Mouse (Mus musculus): Measurements from ENCODE around the gene Stil. TPM values are rescaled to one million over a fixed set of nuclear protein-coding genes. Genes with fewer than 3 reads are reported as not detected.
A peak's percentile ranks its signal among the peaks of the same experiment; 100 is the strongest.

Gene Stil
- polyA plus RNA-seq, 1 experiment from 2014 or later = 19.7 TPM

DNA sequence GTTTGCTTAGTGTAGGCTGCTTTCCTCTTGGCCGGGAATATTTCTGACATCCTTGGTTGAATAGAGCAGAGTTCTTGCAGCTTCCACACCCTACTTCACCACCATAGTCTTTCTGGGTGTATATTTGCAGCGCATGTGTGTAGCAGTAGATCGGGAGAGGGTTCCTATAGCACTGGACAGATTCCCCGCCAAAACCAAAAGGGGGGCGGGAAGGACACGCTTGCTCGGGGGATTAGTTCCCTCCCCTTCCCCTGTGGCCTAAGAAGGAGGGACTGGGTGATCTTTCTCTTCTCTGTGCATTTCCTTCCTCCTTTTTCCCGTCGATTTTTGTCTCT lies 62.5 kb downstream of the Stil start:
- ATAC-seq (ENCODE audit: low FRiP score) = peak; percentile 17; the same call in 1 of the 2 replicates
- H3K9ac ChIP-seq (ENCODE audit: low read length) = peak overlapping the region; percentile 56; the same call in 1 of the 2 replicates
- H3K9me3 ChIP-seq (ENCODE audit: control insufficient read depth, low read length) = no peaks in the 10 kb centered on the region
- peak overlapping the region; percentile 70 for H3K4me2 ChIP-seq
- no peaks in the 10 kb centered on the region for H3K36me3 ChIP-seq (ENCODE audit: control insufficient read depth, insufficient read depth, low read length)
- H3K27me3 ChIP-seq (ENCODE audit: control insufficient read depth, insufficient read depth, low read length) = peaks cover 86% of the 10 kb centered on the region
- 3% methylated on average over 9 of the region's 9 CpGs for WGBS
- H3K4me1 ChIP-seq (ENCODE audit: control insufficient read depth, insufficient read depth, low read length) = peaks cover 10% of the 10 kb centered on the region
- no peak overlapping the region for H3K27ac ChIP-seq (ENCODE audit: low read depth, low read length)
- peak overlapping the region; percentile 40 for H3K4me3 ChIP-seq (ENCODE audit: low read depth, low read length)
- DNase-seq (ENCODE audit: low spot score, missing footprints) = no peak

GRCm38 (mm10) chr4:115062875-115063517 lies 63.0 kb downstream of the Stil start:
- WGBS = under 1% methylated on average over 40 of the region's 58 CpGs
- no peak overlapping the region for H3K27ac ChIP-seq (ENCODE audit: low read depth, low read length)
- peak overlapping the region; percentile 56 for H3K9ac ChIP-seq (ENCODE audit: low read length)
- peak overlapping the region; percentile 70 for H3K4me2 ChIP-seq
- H3K27me3 ChIP-seq (ENCODE audit: control insufficient read depth, insufficient read depth, low read length) = peaks cover 81% of the 10 kb centered on the region
- ATAC-seq (ENCODE audit: low FRiP score) = peak; percentile 86
- peak; percentile 94 for DNase-seq (ENCODE audit: low spot score, missing footprints)
- peaks cover 10% of the 10 kb centered on the region for H3K4me1 ChIP-seq (ENCODE audit: control insufficient read depth, insufficient read depth, low read length)
- no peaks in the 10 kb centered on the region for H3K9me3 ChIP-seq (ENCODE audit: control insufficient read depth, low read length)
- H3K4me3 ChIP-seq (ENCODE audit: low read depth, low read length) = peak overlapping the region; percentile 40
- H3K36me3 ChIP-seq (ENCODE audit: control insufficient read depth, insufficient read depth, low read length) = no peaks in the 10 kb centered on the region

DNA sequence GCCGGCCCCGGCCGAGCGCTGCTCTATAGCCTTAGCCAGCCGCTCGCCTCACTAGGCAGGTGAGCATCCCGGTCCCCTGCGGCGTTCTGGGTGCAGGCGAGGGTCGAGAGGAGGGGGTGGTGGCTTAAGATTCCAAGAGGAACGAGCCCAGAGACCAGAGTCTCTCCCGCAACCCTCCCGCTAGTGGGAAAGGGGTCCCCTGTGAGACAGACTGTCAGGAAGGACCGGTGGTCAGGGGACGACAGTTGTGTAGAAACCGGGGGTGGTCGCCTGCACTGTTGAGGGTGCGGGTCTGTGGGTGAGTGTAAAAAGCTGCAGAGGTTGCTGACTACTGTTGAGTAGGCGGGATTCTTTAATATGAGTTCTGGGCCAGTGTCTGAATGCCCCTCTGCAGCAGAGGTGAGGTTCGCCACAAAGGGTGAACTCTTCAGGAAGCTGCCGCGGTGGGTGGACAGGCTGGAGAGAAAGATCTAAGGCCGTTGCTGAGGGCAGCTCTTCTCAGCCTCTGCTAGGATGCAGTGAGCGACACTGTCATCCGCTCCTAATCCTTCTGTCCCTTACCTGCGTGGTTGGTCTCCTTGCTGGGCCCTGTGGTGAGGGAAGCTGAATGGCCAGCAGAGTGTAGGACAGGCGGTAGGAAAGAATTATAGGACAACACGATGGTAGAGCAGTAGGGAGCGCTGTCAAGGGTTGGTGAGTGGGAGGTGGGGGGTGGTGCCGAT lies 63.7 kb downstream of the Stil start:
- Histone ChIP-seq H3K4me2 (peak overlapping the region; percentile 70), H3K27ac (ENCODE audit: low read depth, low read length) (no peak overlapping the region), H3K9me3 (ENCODE audit: control insufficient read depth, low read length) (no peaks in the 10 kb centered on the region), H3K4me3 (ENCODE audit: low read depth, low read length) (peak overlapping the region; percentile 40), H3K4me1 (ENCODE audit: control insufficient read depth, insufficient read depth, low read length) (peaks cover 10% of the 10 kb centered on the region), H3K36me3 (ENCODE audit: control insufficient read depth, insufficient read depth, low read length) (no peaks in the 10 kb centered on the region), H3K9ac (ENCODE audit: low read length) (peak overlapping the region; percentile 56), H3K27me3 (ENCODE audit: control insufficient read depth, insufficient read depth, low read length) (peaks cover 74% of the 10 kb centered on the region)
- WGBS = under 1% methylated on average over 31 of the region's 31 CpGs
- peak; percentile 96 for DNase-seq (ENCODE audit: low spot score, missing footprints)
- peak; percentile 49 for ATAC-seq (ENCODE audit: low FRiP score)

DNA sequence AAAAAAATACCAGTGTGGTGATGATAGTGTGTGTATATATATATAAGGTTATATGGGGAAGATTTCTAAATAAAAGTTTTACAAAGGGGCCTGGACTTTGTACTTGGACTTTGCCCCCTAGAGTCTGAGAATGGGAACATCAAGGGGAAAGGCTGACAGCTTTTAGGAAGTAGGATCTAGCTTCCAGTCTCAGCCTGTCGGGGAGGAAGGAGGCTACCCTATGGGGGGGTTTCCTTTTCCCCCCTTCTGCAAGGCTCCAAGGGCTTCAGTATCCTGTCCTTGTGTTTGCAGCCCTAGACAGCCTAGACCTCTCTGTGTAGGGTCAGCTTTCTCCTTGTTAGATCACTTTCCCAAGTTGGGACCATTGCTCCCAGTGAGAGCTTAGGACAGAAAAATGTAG lies 71.7 kb downstream of the Stil start:
- WGBS = 50% methylated on average over 1 of the region's 1 CpGs
- no peak for ATAC-seq (ENCODE audit: low FRiP score)
- Histone ChIP-seq H3K4me1 (ENCODE audit: control insufficient read depth, insufficient read depth, low read length) (no peaks in the 10 kb centered on the region), H3K27ac (ENCODE audit: low read depth, low read length) (no peak overlapping the region), H3K36me3 (ENCODE audit: control insufficient read depth, insufficient read depth, low read length) (no peaks in the 10 kb centered on the region), H3K4me3 (ENCODE audit: low read depth, low read length) (no peak overlapping the region), H3K9ac (ENCODE audit: low read length) (no peak overlapping the region), H3K4me2 (no peak overlapping the region), H3K9me3 (ENCODE audit: control insufficient read depth, low read length) (no peaks in the 10 kb centered on the region), H3K27me3 (ENCODE audit: control insufficient read depth, insufficient read depth, low read length) (peaks cover under 1% of the 10 kb centered on the region; the same call in 1 of the 2 replicates)
- DNase-seq (ENCODE audit: low spot score, missing footprints) = no peak

- H3K9me3 ChIP-seq (ENCODE audit: control insufficient read depth, low read length) = no peaks in the 10 kb centered on the region
- no peak overlapping the region for H3K9ac ChIP-seq (ENCODE audit: low read length)
- DNase-seq (ENCODE audit: low spot score, missing footprints) = no peak
- no peak overlapping the region for H3K4me2 ChIP-seq
- no peak overlapping the region for H3K4me3 ChIP-seq (ENCODE audit: low read depth, low read length)
- H3K27ac ChIP-seq (ENCODE audit: low read depth, low read length) = no peak overlapping the region
- peaks cover 11% of the 10 kb centered on the region for H3K4me1 ChIP-seq (ENCODE audit: control insufficient read depth, insufficient read depth, low read length)
- H3K36me3 ChIP-seq (ENCODE audit: control insufficient read depth, insufficient read depth, low read length) = no peaks in the 10 kb centered on the region
- ATAC-seq (ENCODE audit: low FRiP score) = no peak
- 0 out of 2 replicates have a peak, but pooled peaks cover 2% of the 10 kb centered on the region for H3K27me3 ChIP-seq (ENCODE audit: control insufficient read depth, insufficient read depth, low read length)
- 91% methylated on average over 1 of the region's 1 CpGs for WGBS
Observed at GRCm38 (mm10) chr4:115074789-115075188, 74.8 kb downstream of the Stil start.

- H3K9ac ChIP-seq (ENCODE audit: low read length) = no peak overlapping the region
- WGBS = 45% methylated on average over 3 of the region's 3 CpGs
- H3K4me3 ChIP-seq (ENCODE audit: low read depth, low read length) = no peak overlapping the region
- H3K4me2 ChIP-seq = no peak overlapping the region
- H3K27me3 ChIP-seq (ENCODE audit: control insufficient read depth, insufficient read depth, low read length) = 0 out of 2 replicates have a peak, but pooled peaks cover 2% of the 10 kb centered on the region
- no peak for DNase-seq (ENCODE audit: low spot score, missing footprints)
- no peak for ATAC-seq (ENCODE audit: low FRiP score)
- H3K4me1 ChIP-seq (ENCODE audit: control insufficient read depth, insufficient read depth, low read length) = peaks cover 16% of the 10 kb centered on the region
- H3K27ac ChIP-seq (ENCODE audit: low read depth, low read length) = no peak overlapping the region
- no peaks in the 10 kb centered on the region for H3K9me3 ChIP-seq (ENCODE audit: control insufficient read depth, low read length)
- H3K36me3 ChIP-seq (ENCODE audit: control insufficient read depth, insufficient read depth, low read length) = no peaks in the 10 kb centered on the region
Observed at GRCm38 (mm10) chr4:115075204-115075915, 75.4 kb downstream of the Stil start.

- Histone ChIP-seq H3K4me3 (ENCODE audit: low read depth, low read length) (no peak overlapping the region), H3K27ac (ENCODE audit: low read depth, low read length) (peak overlapping the region; percentile 63), H3K36me3 (ENCODE audit: control insufficient read depth, insufficient read depth, low read length) (no peaks in the 10 kb centered on the region), H3K4me1 (ENCODE audit: control insufficient read depth, insufficient read depth, low read length) (peaks cover 16% of the 10 kb centered on the region), H3K4me2 (no peak overlapping the region; the same call in 1 of the 2 replicates), H3K9ac (ENCODE audit: low read length) (peak overlapping the region; percentile 52), H3K27me3 (ENCODE audit: control insufficient read depth, insufficient read depth, low read length) (0 out of 2 replicates have a peak, but pooled peaks cover 2% of the 10 kb centered on the region), H3K9me3 (ENCODE audit: control insufficient read depth, low read length) (no peaks in the 10 kb centered on the region)
- 24% methylated on average over 10 of the region's 10 CpGs for WGBS
- ATAC-seq (ENCODE audit: low FRiP score) = peak; percentile 91
- DNase-seq (ENCODE audit: low spot score, missing footprints) = peak; percentile 93
Observed at GRCm38 (mm10) chr4:115078892-115079820, 79.2 kb downstream of the Stil start.

DNA sequence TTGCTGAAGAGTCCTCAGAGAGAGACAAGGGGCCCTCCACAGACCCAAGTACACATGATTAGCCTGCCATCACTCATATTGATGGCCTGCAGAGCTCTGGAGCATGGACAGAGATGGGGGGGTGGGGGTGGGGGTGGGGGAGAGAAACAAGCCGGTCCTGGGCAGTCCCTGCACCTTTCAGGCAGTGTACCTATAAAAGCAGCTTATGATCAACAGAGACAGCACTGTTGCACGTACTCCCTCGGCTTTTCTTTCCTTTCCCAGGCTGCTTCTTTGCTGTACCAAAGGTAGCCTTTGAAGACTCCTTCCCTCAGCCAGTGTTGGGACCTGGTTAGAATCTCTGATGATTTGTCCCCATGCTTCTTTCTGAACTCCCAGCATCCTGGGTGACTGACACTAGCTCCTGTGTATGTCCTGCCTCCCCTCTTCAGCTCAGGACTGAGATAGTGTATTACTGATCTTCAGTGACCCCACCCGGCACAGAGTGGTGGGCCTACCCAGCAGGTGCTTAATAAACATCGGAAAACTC lies 79.9 kb downstream of the Stil start:
- peaks cover 16% of the 10 kb centered on the region for H3K4me1 ChIP-seq (ENCODE audit: control insufficient read depth, insufficient read depth, low read length)
- no peak overlapping the region for H3K4me3 ChIP-seq (ENCODE audit: low read depth, low read length)
- peak overlapping the region; percentile 63 for H3K27ac ChIP-seq (ENCODE audit: low read depth, low read length)
- H3K27me3 ChIP-seq (ENCODE audit: control insufficient read depth, insufficient read depth, low read length) = 0 out of 2 replicates have a peak, but pooled peaks cover 2% of the 10 kb centered on the region
- no peak overlapping the region for H3K4me2 ChIP-seq
- peak overlapping the region; percentile 52 for H3K9ac ChIP-seq (ENCODE audit: low read length)
- H3K9me3 ChIP-seq (ENCODE audit: control insufficient read depth, low read length) = no peaks in the 10 kb centered on the region
- no peaks in the 10 kb centered on the region for H3K36me3 ChIP-seq (ENCODE audit: control insufficient read depth, insufficient read depth, low read length)
- peak; percentile 25; the same call in 1 of the 2 replicates for ATAC-seq (ENCODE audit: low FRiP score)
- DNase-seq (ENCODE audit: low spot score, missing footprints) = peak; percentile 90
- WGBS = 16% methylated on average over 5 of the region's 5 CpGs

Measured in midbrain, embryonic 11.5 days (tissue).